Mouse (Mus musculus): ENCODE measurements around the gene Selenbp2. TPM values are rescaled to one million over a fixed set of nuclear protein-coding genes. Genes with fewer than 3 reads are reported as not detected.
"Not testable (repeated sequence)": the region's sequence is repeated elsewhere in the genome, so short reads cannot be mapped to it uniquely, and the experiment has no call there.

The Selenbp2 gene
- polyA plus RNA-seq (2015; fragmentation: Nextera tagmentation; extraction: Ambion mirVana): 6.2 and 6.3 TPM in 2 replicates

- Histone ChIP-seq H3K27ac (peak within 1 kb of the TSS; percentile 31; the same call in 1 of the 2 replicates), H3K9ac (no peak within 1 kb of the TSS), H3K4me2 (peak within 1 kb of the TSS; percentile 23; the same call in 1 of the 2 replicates), H3K4me1 (0 out of 2 replicates have a peak, but pooled peaks cover 4% of the 10 kb centered on the region), H3K27me3 (replicated peaks) (no peaks in the 10 kb centered on the region), H3K4me3 (replicated peaks) (no peak within 1 kb of the TSS), H3K9me3 (no peaks in the 10 kb centered on the region), H3K36me3 (no peaks in the 10 kb centered on the region)
- WGBS: 25% methylated on average over 5 of the region's 5 CpGs
- ATAC-seq (ENCODE audit: insufficient read depth, low FRiP score, low read depth): peak; percentile 70
Measured at GRCm38 (mm10) chr3:94693329-94693825, at the start of gene Selenbp2. TSS of gene Selenbp2 (plus strand) at chr3:94693556.

GRCm38 (mm10) chr3:94648755-94649590 is 44.4 kb upstream of the Selenbp2 start:
- WGBS: 10% methylated on average over 6 of the region's 6 CpGs
- Histone ChIP-seq H3K27me3 (replicated peaks) (no peaks in the 10 kb centered on the region), H3K4me1 (peaks cover 16% of the 10 kb centered on the region), H3K4me3 (replicated peaks) (no peak overlapping the region), H3K36me3 (no peaks in the 10 kb centered on the region), H3K27ac (peak overlapping the region; percentile 74), H3K9ac (no peak overlapping the region), H3K4me2 (peak overlapping the region; percentile 28; the same call in 1 of the 2 replicates), H3K9me3 (no peaks in the 10 kb centered on the region)
- ATAC-seq (ENCODE audit: insufficient read depth, low FRiP score, low read depth): peak; percentile 95

- no peak for ATAC-seq (ENCODE audit: insufficient read depth, low FRiP score, low read depth)
- Histone ChIP-seq H3K4me2 (no peak overlapping the region), H3K36me3 (no peaks in the 10 kb centered on the region), H3K4me3 (replicated peaks) (no peak overlapping the region), H3K9ac (no peak overlapping the region), H3K4me1 (peaks cover 16% of the 10 kb centered on the region), H3K27me3 (replicated peaks) (no peaks in the 10 kb centered on the region), H3K9me3 (no peaks in the 10 kb centered on the region), H3K27ac (peak overlapping the region; percentile 74; the same call in 1 of the 2 replicates)
- 68% methylated on average over 7 of the region's 7 CpGs for WGBS
Measured at GRCm38 (mm10) chr3:94650409-94650808, 42.9 kb upstream of the Selenbp2 start.

GRCm38 (mm10) chr3:94653967-94654366 is 39.4 kb upstream of the Selenbp2 start:
- not testable (repeated sequence) for ATAC-seq (ENCODE audit: insufficient read depth, low FRiP score, low read depth); H3K4me2 ChIP-seq; H3K9me3 ChIP-seq; H3K27me3 ChIP-seq (replicated peaks); H3K36me3 ChIP-seq; H3K27ac ChIP-seq; H3K4me3 ChIP-seq (replicated peaks); H3K9ac ChIP-seq
- peaks cover 17% of the 10 kb centered on the region for H3K4me1 ChIP-seq
- 76% methylated on average over 1 of the region's 1 CpGs for WGBS

- H3K27me3 ChIP-seq (replicated peaks); H3K9me3 ChIP-seq; H3K36me3 ChIP-seq; H3K4me1 ChIP-seq; H3K27ac ChIP-seq: not testable (repeated sequence)
- peak; percentile 42; the same call in 1 of the 2 replicates for ATAC-seq (ENCODE audit: insufficient read depth, low FRiP score, low read depth)
- peak overlapping the region; percentile 45 for H3K4me3 ChIP-seq (replicated peaks)
- H3K4me2 ChIP-seq: peak overlapping the region; percentile 71
- 0 out of 2 replicates have a peak overlapping the region, but pooled peaks have one; percentile 34 for H3K9ac ChIP-seq
- WGBS: 4% methylated on average over 25 of the region's 47 CpGs
Measured at GRCm38 (mm10) chr3:94657852-94658739, 35.3 kb upstream of the Selenbp2 start.

GRCm38 (mm10) chr3:94658740-94659095 is 34.6 kb upstream of the Selenbp2 start, which contains the start of gene Tuft1:
TSS of gene Tuft1 (minus strand) at chr3:94658872.
- Histone ChIP-seq H3K27ac (peak within 1 kb of the TSS; percentile 75), H3K9ac (0 out of 2 replicates have a peak within 1 kb of the TSS, but pooled peaks have one; percentile 34), H3K4me2 (peak within 1 kb of the TSS; percentile 71), H3K4me3 (replicated peaks) (peak within 1 kb of the TSS; percentile 45)
- WGBS: 0% methylated on average over 19 of the region's 33 CpGs
- H3K9me3 ChIP-seq; H3K36me3 ChIP-seq; H3K4me1 ChIP-seq; H3K27me3 ChIP-seq (replicated peaks): not testable (repeated sequence)
- peak; percentile 92 for ATAC-seq (ENCODE audit: insufficient read depth, low FRiP score, low read depth)

GRCm38 (mm10) chr3:94659142-94659748 is 34.1 kb upstream of the Selenbp2 start:
- 29% methylated on average over 8 of the region's 10 CpGs for WGBS
- H3K27me3 ChIP-seq (replicated peaks); H3K9ac ChIP-seq; H3K36me3 ChIP-seq; H3K9me3 ChIP-seq; H3K4me1 ChIP-seq: not testable (repeated sequence)
- Histone ChIP-seq H3K27ac (peak overlapping the region; percentile 75), H3K4me3 (replicated peaks) (peak overlapping the region; percentile 17; the same call in 1 of the 2 replicates), H3K4me2 (peak overlapping the region; percentile 43)
- peak; percentile 87 for ATAC-seq (ENCODE audit: insufficient read depth, low FRiP score, low read depth)

- not testable (repeated sequence) for H3K9me3 ChIP-seq; H3K4me3 ChIP-seq (replicated peaks); ATAC-seq (ENCODE audit: insufficient read depth, low FRiP score, low read depth); H3K4me1 ChIP-seq; H3K4me2 ChIP-seq; H3K27me3 ChIP-seq (replicated peaks); H3K36me3 ChIP-seq; H3K9ac ChIP-seq; H3K27ac ChIP-seq
- WGBS: 86% methylated on average over 2 of the region's 2 CpGs
Measured at GRCm38 (mm10) chr3:94660841-94661240, 32.5 kb upstream of the Selenbp2 start.

GRCm38 (mm10) chr3:94665060-94665802 is 28.1 kb upstream of the Selenbp2 start:
- H3K4me1 ChIP-seq; H3K27ac ChIP-seq; H3K9me3 ChIP-seq; H3K36me3 ChIP-seq; H3K4me2 ChIP-seq; H3K9ac ChIP-seq; H3K4me3 ChIP-seq (replicated peaks); H3K27me3 ChIP-seq (replicated peaks): not testable (repeated sequence)
- WGBS: 58% methylated on average over 4 of the region's 5 CpGs
- peak; percentile 33; the same call in 1 of the 2 replicates for ATAC-seq (ENCODE audit: insufficient read depth, low FRiP score, low read depth)

- not testable (repeated sequence) for H3K4me2 ChIP-seq; H3K27ac ChIP-seq; H3K36me3 ChIP-seq; H3K27me3 ChIP-seq (replicated peaks); H3K4me3 ChIP-seq (replicated peaks); H3K9me3 ChIP-seq; H3K9ac ChIP-seq; H3K4me1 ChIP-seq
- peak; percentile 76; the same call in 1 of the 2 replicates for ATAC-seq (ENCODE audit: insufficient read depth, low FRiP score, low read depth)
- WGBS: 20% methylated on average over 7 of the region's 7 CpGs
Measured at GRCm38 (mm10) chr3:94665896-94666295, 27.5 kb upstream of the Selenbp2 start.

- not testable (repeated sequence) for H3K4me2 ChIP-seq; H3K27me3 ChIP-seq (replicated peaks); H3K36me3 ChIP-seq; ATAC-seq (ENCODE audit: insufficient read depth, low FRiP score, low read depth); H3K9ac ChIP-seq; H3K4me1 ChIP-seq; H3K4me3 ChIP-seq (replicated peaks); H3K9me3 ChIP-seq; H3K27ac ChIP-seq
- WGBS: 63% methylated on average over 9 of the region's 9 CpGs
Measured at GRCm38 (mm10) chr3:94675101-94675500, 18.3 kb upstream of the Selenbp2 start.

Data from stomach, embryonic 15.5 days (tissue).